Mouse (Mus musculus) layer of hippocampus, adult 9-10 months (tissue): ENCODE results near the gene Olfr958.

Experiments
- DNase-seq: peaks from one replicate; pipeline ENCODE4 v3.0.0; 2022; ENCODE audit warnings: low spot score

Gene Olfr958

GRCm38 (mm10) chr9:39553946-39554345, at the start of gene Olfr958:
Olfr958 (minus strand) TSS chr9:39554054.
- no peak for DNase-seq

- DNase-seq: no peak
These were observed 49.5 kb upstream of the Olfr958 start for GRCm38 (mm10) chr9:39603333-39603845.

- DNase-seq: no peak
These were observed 48.9 kb upstream of the Olfr958 start for GRCm38 (mm10) chr9:39602536-39603332.

GRCm38 (mm10) chr9:39577050-39577449, 23.2 kb upstream of the Olfr958 start:
- no peak for DNase-seq

- no peak for DNase-seq
These were observed 21.6 kb upstream of the Olfr958 start, which contains the start of gene Olfr959 for GRCm38 (mm10) chr9:39575469-39575868. Olfr959 (minus strand) TSS chr9:39575569.

- DNase-seq: no peak
These were observed 4.4 kb upstream of the Olfr958 start for GRCm38 (mm10) chr9:39558349-39558647.

GRCm38 (mm10) chr9:39557529-39558348, 3.9 kb upstream of the Olfr958 start:
- peak; percentile 48 for DNase-seq

- DNase-seq: no peak
These were observed 3.0 kb downstream of the Olfr958 start for GRCm38 (mm10) chr9:39550806-39551205.

GRCm38 (mm10) chr9:39523616-39524285, 30.1 kb downstream of the Olfr958 start:
- DNase-seq: no peak

- DNase-seq: no peak
These were observed 35.3 kb downstream of the Olfr958 start for GRCm38 (mm10) chr9:39518595-39518994.

- DNase-seq: no peak
These were observed 38.3 kb downstream of the Olfr958 start, which contains the start of gene Olfr957 for GRCm38 (mm10) chr9:39515531-39515930. Olfr957 (minus strand) TSS chr9:39515809.

GRCm38 (mm10) chr9:39509412-39509811, 44.4 kb downstream of the Olfr958 start:
- no peak for DNase-seq

- peak; percentile 58 for DNase-seq
These were observed 44.9 kb downstream of the Olfr958 start for GRCm38 (mm10) chr9:39508998-39509397.
